Mouse (Mus musculus) ovary, adult 10 weeks (tissue): ENCODE measurements around the gene Olfr699. TPM values are rescaled to one million over a fixed set of nuclear protein-coding genes. Genes with fewer than 3 reads are reported as not detected.

Experiments
- polyA plus RNA-seq: library from polyadenylated mRNA; stranded (reverse); fragments of 350-450 nt; fragmentation: Illumina TruSeq; extraction: RNeasy Lipid Tissue Mini Kit (QIAGEN cat#74804); gene quantifications from one replicate; pipeline ENCODE4 v1.2.3, GENCODE M21; 2014

Olfr699 gene
- not detected for polyA plus RNA-seq

GRCm38 (mm10) chr7:106793098-106793497, at the start of gene Olfr699:
Gene Olfr699 (minus strand): TSS chr7:106793198.

GRCm38 (mm10) chr7:106833793-106834192, 40.8 kb upstream of the Olfr699 start, which contains the start of gene Olfr702:
Gene Olfr702 (minus strand): TSS chr7:106833893.

GRCm38 (mm10) chr7:106813829-106814228, 20.8 kb upstream of the Olfr699 start, which contains the start of gene Olfr701:
Gene Olfr701 (plus strand): TSS chr7:106814129.

GRCm38 (mm10) chr7:106808734-106809133, 15.7 kb upstream of the Olfr699 start, which contains the start of gene Olfr700:
Gene Olfr700 (minus strand): TSS chr7:106808834.

GRCm38 (mm10) chr7:106755297-106755696, 37.7 kb downstream of the Olfr699 start, which contains the start of gene Olfr698:
Gene Olfr698 (minus strand): TSS chr7:106755397.

GRCm38 (mm10) chr7:106742343-106742742, 50.7 kb downstream of the Olfr699 start, which contains the start of gene Olfr697:
Gene Olfr697 (minus strand): TSS chr7:106742443.

Other genes with a start within 250 kb of the Olfr699 start
- not detected for gene Olfr693, start 112.6 kb downstream of the Olfr699 start, polyA plus RNA-seq
- gene Olfr694, start 101.4 kb downstream of the Olfr699 start, polyA plus RNA-seq: not detected
- not detected for gene Olfr695, start 76.8 kb downstream of the Olfr699 start, polyA plus RNA-seq
- not detected for gene Olfr697, start 50.8 kb downstream of the Olfr699 start, polyA plus RNA-seq
- gene Olfr698, start 37.8 kb downstream of the Olfr699 start, polyA plus RNA-seq: not detected
- not detected for gene Olfr700, start 15.6 kb upstream of the Olfr699 start, polyA plus RNA-seq
- gene Olfr701, start 20.9 kb upstream of the Olfr699 start, polyA plus RNA-seq: 0.14 TPM
- not detected for gene Olfr702, start 40.7 kb upstream of the Olfr699 start, polyA plus RNA-seq
- not detected for gene Olfr703, start 50.2 kb upstream of the Olfr699 start, polyA plus RNA-seq
- not detected for gene Olfr704, start 70.0 kb upstream of the Olfr699 start, polyA plus RNA-seq
- not detected for gene Olfr705, start 83.7 kb upstream of the Olfr699 start, polyA plus RNA-seq
- gene Olfr706, start 95.0 kb upstream of the Olfr699 start, polyA plus RNA-seq: not detected
- gene Olfr707, start 108.0 kb upstream of the Olfr699 start, polyA plus RNA-seq: not detected
- not detected for gene Olfr1532-ps1, start 114.8 kb upstream of the Olfr699 start, polyA plus RNA-seq
- not detected for gene Olfr709-ps1, start 139.0 kb upstream of the Olfr699 start, polyA plus RNA-seq
- not detected for gene Olfr710, start 155.1 kb upstream of the Olfr699 start, polyA plus RNA-seq
- gene Olfr6, start 170.7 kb upstream of the Olfr699 start, polyA plus RNA-seq: not detected
- gene Olfr711, start 182.3 kb upstream of the Olfr699 start, polyA plus RNA-seq: not detected
- gene Olfr2, start 212.9 kb upstream of the Olfr699 start, polyA plus RNA-seq: not detected
- gene Olfr713, start 238.0 kb upstream of the Olfr699 start, polyA plus RNA-seq: not detected